Mouse (Mus musculus) frontal cortex, adult (tissue): ENCODE measurements around the gene Purb.

Source experiments
- ATAC-seq: cut with Nextera tagmentation; 2 replicates; pipeline ENCODE4 v1.9.2; 2017; ENCODE audit warnings: mild to moderate bottlenecking, moderate library complexity, mixed read lengths; ENCODE audit not compliant: low TSS enrichment

The Purb gene

GRCm38 (mm10) chr11:6475867-6476484 is at the start of gene Purb:
Gene Purb, minus strand, starts transcription at chr11:6475917.
- ATAC-seq: peak; percentile 90

GRCm38 (mm10) chr11:6525241-6525640 is 49.5 kb upstream of the Purb start:
- ATAC-seq: no peak

GRCm38 (mm10) chr11:6524880-6525238 is 49.1 kb upstream of the Purb start:
- no peak for ATAC-seq

- ATAC-seq: no peak
Measured at GRCm38 (mm10) chr11:6524165-6524879, 48.6 kb upstream of the Purb start.

- ATAC-seq: no peak
Measured at GRCm38 (mm10) chr11:6523662-6524088, 48.0 kb upstream of the Purb start.

- ATAC-seq: no peak
Measured at GRCm38 (mm10) chr11:6522782-6523525, 47.2 kb upstream of the Purb start.

DNA sequence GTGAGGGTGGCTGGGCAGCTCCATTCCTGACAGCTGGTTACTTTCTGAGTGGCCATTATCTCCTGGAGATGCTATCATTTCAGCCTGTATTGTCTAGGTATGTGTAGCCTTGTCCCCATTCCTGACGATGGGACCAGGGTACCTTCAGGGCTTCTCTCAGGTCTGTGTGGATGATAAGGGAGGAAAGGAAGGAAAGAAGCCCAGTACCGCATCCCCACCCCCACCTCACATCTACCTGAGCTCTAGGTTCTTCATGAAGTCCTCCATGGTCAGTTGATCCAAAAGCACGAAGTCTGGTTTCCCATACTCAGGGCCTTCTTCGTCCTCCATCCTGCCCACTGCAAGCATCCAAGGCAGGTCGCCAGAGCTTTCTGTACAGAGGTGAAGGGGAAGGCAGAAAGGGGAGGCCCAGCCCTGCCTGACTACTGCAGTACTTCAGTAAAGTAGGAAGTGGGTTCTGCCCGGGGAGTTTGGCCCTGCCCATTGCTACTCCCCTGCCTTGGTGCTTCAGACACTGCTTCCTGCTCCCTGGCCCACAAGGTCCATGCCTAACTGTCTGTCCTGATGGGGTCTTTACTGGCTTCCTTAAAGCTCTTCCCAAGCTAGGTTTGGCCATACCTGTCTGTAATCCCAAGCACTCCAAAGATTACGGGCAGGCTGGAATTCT is 44.9 kb upstream of the Purb start, which contains the start of gene Myo1g:
Myo1g (minus strand) TSS at position 459 of the 667 bp plus-strand sequence.
- ATAC-seq: no peak

- no peak for ATAC-seq
Measured at GRCm38 (mm10) chr11:6519491-6520033, 43.8 kb upstream of the Purb start.

- no peak for ATAC-seq
Measured at GRCm38 (mm10) chr11:6514837-6515236, 39.1 kb upstream of the Purb start.

- no peak for ATAC-seq
Measured at GRCm38 (mm10) chr11:6508269-6508876, 32.7 kb upstream of the Purb start.

DNA sequence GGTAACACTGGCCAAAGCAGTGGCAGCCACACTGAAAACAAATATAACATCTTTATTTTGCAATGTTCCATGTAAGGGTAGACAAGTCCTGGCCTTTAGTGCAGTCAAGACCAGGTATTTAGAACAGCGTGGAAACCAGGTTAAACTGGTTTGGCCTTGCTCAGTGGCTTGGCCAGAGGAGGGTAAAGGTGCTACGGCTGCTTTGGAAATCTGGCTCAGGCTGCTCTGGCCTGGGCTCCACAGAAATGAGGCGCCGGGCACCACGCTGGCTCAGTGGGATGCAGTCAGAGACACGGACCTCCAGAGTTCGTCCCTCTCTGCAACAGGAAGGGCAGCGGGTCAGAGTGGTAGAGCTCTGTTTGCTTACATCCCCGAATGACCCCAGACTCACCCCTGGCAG is 30.8 kb upstream of the Purb start:
- ATAC-seq: no peak

- ATAC-seq: no peak
Measured at GRCm38 (mm10) chr11:6504689-6505088, 29.0 kb upstream of the Purb start.

GRCm38 (mm10) chr11:6504226-6504625 is 28.5 kb upstream of the Purb start:
- no peak for ATAC-seq

DNA sequence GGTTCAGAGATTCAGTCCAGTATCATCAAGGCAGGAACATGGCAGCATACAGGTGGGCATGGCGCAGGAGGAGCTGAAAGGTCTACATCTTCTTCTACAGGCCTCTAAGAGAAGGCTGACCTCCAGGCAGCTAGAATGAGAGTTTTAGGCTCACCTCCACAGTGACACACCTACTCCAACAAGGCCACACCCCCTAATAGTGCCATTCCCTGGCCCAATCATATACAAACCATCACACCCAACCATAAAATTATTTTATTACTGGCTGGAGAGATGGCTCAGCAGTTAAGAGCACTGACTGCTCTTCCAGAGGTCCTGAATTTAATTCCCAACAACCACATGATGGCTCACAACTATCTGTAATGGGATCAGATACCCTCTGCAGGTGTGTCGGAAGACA is 26.8 kb upstream of the Purb start:
- no peak for ATAC-seq

DNA sequence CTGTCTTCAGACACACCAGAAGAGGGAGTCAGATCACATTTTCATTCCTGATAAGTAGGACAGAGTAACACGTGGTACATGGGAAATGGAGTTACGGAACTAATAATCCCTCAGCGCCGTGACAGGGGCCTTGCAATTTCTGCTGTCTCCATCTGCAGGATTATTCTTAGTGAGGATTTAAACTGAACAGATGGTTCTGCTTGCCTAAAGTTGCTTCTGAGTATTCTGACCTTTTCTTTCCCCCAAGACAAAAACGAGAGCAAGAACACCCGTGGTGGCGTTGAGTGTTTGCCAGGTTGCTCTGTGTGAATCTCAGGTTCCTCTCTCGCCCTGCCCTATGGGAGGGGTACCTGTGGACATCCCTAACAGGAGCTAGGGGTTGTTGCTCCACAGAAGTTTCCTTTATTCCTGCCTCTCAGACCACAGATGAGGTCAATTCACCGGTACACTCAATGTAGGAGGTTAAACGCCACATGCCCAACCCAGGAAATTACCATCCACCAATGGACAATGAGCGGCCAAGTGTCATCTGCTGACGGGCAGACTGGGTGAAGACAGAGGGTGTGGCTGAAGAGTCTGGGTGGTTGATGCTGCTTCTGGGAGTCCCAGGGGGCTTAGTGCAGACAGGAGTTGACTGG is 21.7 kb upstream of the Purb start:
- peak; percentile 44 for ATAC-seq

GRCm38 (mm10) chr11:6489691-6490503 is 14.2 kb upstream of the Purb start:
- ATAC-seq: no peak

DNA sequence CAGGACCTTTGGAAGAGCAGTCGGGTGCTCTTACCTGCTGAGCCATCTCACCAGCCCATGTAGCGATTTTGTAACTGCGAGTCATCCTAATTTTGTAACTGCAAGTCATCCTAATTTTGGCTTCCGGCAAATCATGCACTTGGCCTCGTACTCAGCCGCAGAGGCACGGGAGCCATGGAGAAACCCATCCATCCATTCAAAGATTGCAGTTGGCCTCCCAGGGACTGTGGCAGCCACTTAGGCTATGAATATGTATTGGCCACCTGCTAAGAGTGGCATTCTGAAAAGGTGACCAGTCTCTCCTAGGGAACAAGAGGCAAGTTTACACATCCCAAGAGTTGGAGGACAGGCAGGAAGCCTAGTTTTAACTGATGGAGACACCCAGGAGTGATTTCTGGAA is 13.5 kb upstream of the Purb start:
- ATAC-seq: no peak

DNA sequence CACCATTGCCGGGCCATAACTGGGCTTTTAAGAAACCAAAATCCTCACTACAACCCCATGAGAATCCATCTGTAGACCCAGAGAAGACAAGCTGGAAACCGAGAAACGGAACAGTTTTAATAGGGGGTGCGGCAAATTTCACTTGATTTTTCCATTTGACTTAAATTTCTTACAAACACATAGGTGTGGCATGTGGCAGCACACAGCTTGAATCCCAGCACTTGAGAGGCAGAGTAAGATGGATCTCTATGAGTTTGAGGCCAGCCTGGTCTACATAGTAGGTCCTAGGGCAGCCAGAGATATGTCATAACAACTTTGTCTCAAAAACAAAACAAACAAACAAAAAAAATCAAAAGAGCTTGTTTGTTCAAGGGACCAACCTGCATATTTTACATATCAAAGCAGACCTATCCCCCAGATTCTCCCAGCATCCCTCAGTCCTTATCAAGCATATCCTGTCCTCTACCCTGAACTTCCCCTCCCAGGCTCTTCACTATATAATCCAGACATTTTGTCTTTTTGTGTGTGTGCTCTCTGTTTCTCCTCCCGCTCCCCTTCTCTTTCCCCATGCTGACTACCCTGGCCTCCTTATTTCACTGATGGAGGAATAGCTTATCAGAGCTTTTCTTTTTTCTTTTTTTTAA is 12.4 kb upstream of the Purb start:
- ATAC-seq: no peak

- no peak for ATAC-seq
Measured at GRCm38 (mm10) chr11:6487496-6487895, 11.8 kb upstream of the Purb start.

DNA sequence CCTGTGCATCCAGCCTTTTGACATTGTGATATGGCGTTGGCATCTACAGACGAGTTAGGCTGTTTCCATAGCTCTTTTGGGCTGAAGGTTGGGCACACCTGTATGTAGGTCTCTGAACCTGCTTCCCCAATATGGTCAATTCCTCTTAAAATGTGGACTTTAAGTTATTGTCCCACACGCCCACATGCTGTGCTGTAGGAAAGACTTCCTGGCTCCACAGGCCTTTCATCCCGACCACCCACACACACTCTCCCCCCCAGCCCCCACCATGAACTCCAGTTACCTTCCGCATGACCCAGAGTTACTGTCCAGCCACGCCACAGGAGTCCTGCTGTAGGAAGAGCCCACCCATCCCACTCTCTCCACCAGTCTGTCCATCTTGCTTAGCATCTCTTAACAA is 11.2 kb upstream of the Purb start:
- ATAC-seq: no peak
